Mouse (Mus musculus): Measurements from ENCODE around the gene Gm10697.
"Not testable (repeated sequence)": the region's sequence is repeated elsewhere in the genome, so short reads cannot be mapped to it uniquely, and the experiment has no call there.

The Gm10697 gene

GRCm38 (mm10) chr3:94072544-94072943, at the start of gene Gm10697:
Gene Gm10697 (minus strand): TSS chr3:94072644.
- DNase-seq: not testable (repeated sequence)

DNA sequence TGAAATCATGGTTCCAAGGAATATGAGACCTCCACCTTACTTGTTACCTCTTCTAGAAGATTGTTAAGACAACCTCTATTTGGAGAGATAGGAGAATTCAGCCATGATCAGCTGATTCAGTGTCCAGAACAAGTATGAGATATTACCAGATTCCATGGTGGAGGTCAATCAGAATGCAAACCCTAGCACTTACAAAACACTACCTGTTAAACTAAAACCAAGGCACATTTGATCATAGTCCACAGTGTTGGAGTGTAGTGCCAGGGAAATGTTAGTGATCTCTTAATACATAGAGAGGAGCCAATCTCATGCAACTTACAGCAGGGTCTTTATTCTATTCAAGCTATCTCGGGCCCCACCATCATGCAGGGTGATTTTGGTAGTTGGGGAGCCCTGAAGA, 42.6 kb upstream of the Gm10697 start:
- not testable (repeated sequence) for DNase-seq

DNA sequence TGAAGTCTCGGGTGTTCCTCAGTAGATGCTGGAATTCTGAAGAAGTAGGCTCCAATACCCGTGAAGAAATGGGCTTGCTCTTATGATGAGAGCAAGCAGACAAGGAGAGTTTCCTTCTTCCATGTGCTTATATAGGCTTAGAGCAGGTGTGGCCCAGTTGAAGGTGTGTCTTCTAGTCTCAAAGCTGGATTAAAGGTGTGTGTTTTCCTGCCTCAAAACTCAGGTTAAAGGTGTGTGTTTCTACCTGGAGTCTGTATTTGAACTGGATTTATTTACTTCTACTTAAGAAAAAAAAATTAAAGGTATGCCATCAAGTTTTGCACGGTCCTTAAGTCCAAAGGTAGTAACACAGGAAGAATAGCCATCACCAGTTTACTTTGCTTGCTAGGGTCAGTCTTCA, 17.7 kb downstream of the Gm10697 start, which contains the start of gene Gm9125:
Gm9125 (minus strand) TSS at position 101 of the 400 bp plus-strand sequence.
- DNase-seq: not testable (repeated sequence)

GRCm38 (mm10) chr3:94049566-94050121, 22.8 kb downstream of the Gm10697 start:
- not testable (repeated sequence) for DNase-seq

- not testable (repeated sequence) for DNase-seq
These were observed 34.2 kb downstream of the Gm10697 start for GRCm38 (mm10) chr3:94038241-94038640.

DNA sequence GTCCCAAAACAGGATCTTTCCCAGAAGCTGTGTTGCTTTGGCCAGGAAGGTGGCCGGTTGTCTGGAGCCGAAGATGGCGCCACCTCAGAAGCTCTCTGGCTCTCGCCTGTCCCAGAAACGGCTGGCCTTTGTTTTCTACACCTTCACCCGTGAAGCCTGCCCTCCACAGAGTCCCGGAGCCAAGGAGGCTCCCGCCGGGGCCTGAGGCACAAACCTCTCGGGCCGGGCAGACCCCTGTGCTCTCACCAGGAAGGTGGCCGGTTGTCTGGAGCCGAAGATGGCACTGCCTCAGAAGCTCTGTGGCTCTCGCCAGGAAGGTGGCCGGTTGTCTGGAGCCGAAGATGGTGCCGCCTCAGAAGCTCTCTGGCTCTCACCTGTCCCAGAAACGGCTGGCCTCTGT, 38.0 kb downstream of the Gm10697 start:
- DNase-seq: not testable (repeated sequence)

All from thymus, postnatal 14 days (tissue).